Mouse (Mus musculus) MEL (cell line): ENCODE data around the gene Rbp2. TPM values are rescaled to one million over a fixed set of nuclear protein-coding genes. Genes with fewer than 3 reads are reported as not detected.

Experiments used
- DNase-seq: peaks from one replicate; pipeline ENCODE4 v3.0.0; 2011; ENCODE audit warnings: low read depth, low spot score
- H3K27ac ChIP-seq: 2 replicates; pipeline ENCODE4 v1.5.1; 2012; ENCODE audit warnings: low read depth, mild to moderate bottlenecking, control low read depth, low read length, moderate library complexity; ENCODE audit not compliant: control insufficient read depth
- H3K27me3 ChIP-seq, 2 experiments: fragments of 150-350 bp in 1 of 2; sonication (generic) in 1 of 2; 2 replicates each; pipeline ENCODE4 v1.6.1; 2012; ENCODE audit warnings: low read length in 2 of 2, mild to moderate bottlenecking in 2 of 2, improper control_type of control experiment in 1 of 2, moderate library complexity in 1 of 2; ENCODE audit not compliant: insufficient read depth in 2 of 2, control insufficient read depth in 1 of 2
- H3K36me3 ChIP-seq, 2 experiments: 2 replicates each; pipeline ENCODE4 v1.6.1; 2012 to 2014; ENCODE audit warnings: low read length in 2 of 2, improper control_type of control experiment in 1 of 2, inconsistent platforms in 1 of 2, mild to moderate bottlenecking in 1 of 2; ENCODE audit not compliant: insufficient read depth in 2 of 2, control insufficient read depth in 1 of 2
- H3K4me1 ChIP-seq, 2 experiments: fragments of 150-350 bp in 1 of 2; sonication (generic) in 1 of 2; 2 replicates each; pipeline ENCODE4 v1.6.1; 2012; ENCODE audit warnings: low read length in 2 of 2, improper control_type of control experiment in 1 of 2, mild to moderate bottlenecking in 1 of 2; ENCODE audit not compliant: insufficient read depth in 2 of 2, control insufficient read depth in 1 of 2
- H3K4me3 ChIP-seq, 2 experiments: fragments of 150-350 bp in 1 of 2; sonication (generic) in 1 of 2; 2 replicates each; pipeline ENCODE4 v1.5.1; 2012; ENCODE audit warnings: low read depth in 2 of 2, low read length in 2 of 2, mild to moderate bottlenecking in 2 of 2, moderate library complexity in 2 of 2, control low read depth in 1 of 2, improper control_type of control experiment in 1 of 2; ENCODE audit not compliant: control insufficient read depth in 1 of 2, insufficient read depth in 1 of 2
- H3K79me2 ChIP-seq: 2 replicates; pipeline ENCODE4 v1.6.1; 2012; ENCODE audit warnings: mild to moderate bottlenecking, low read length, moderate library complexity; ENCODE audit not compliant: control insufficient read depth, poor library complexity, insufficient read depth
- H3K9ac ChIP-seq: 2 replicates; pipeline ENCODE4 v1.6.1; 2012; ENCODE audit warnings: low read depth, mild to moderate bottlenecking, control low read depth, low read length, moderate library complexity; ENCODE audit not compliant: control insufficient read depth, poor library complexity, severe bottlenecking
- H3K9me3 ChIP-seq: fragments of 150-350 bp; sonication (generic); replicated peaks from 2 replicates; pipeline ENCODE4 v1.6.1; 2012; ENCODE audit warnings: mild to moderate bottlenecking, low read length, improper control_type of control experiment, moderate library complexity; ENCODE audit not compliant: insufficient read depth
- BHLHE40 ChIP-seq: IDR thresholded peaks from 2 replicates; pipeline ENCODE4 v1.6.1; 2012; ENCODE audit warnings: low read depth, mild to moderate bottlenecking, inconsistent platforms, low read length, improper control_type of control experiment, borderline replicate concordance
- CHD1 ChIP-seq: IDR thresholded peaks from 2 replicates; pipeline ENCODE4 v1.6.1; 2012; ENCODE audit warnings: low read depth, mild to moderate bottlenecking, inconsistent platforms, low read length, improper control_type of control experiment
- CHD2 ChIP-seq: IDR thresholded peaks from 2 replicates; pipeline ENCODE4 v1.6.1; 2011; ENCODE audit warnings: low read length, improper control_type of control experiment
- CTCF ChIP-seq, 3 experiments: IDR thresholded peaks in 2 of 3; conservative IDR thresholded peaks in 1 of 3; 2 replicates each; pipeline ENCODE4 v1.5.1; 2011 to 2012; ENCODE audit warnings: low read length in 3 of 3, low read depth in 2 of 3, mild to moderate bottlenecking in 2 of 3, improper control_type of control experiment in 1 of 3, inconsistent platforms in 1 of 3, mixed read lengths in 1 of 3, moderate library complexity in 1 of 3; ENCODE audit not compliant: control insufficient read depth in 1 of 3, insufficient read depth in 1 of 3, poor library complexity in 1 of 3, severe bottlenecking in 1 of 3
- E2F4 ChIP-seq: IDR thresholded peaks from 2 replicates; pipeline ENCODE4 v1.6.1; 2011; ENCODE audit warnings: low read depth, low read length, improper control_type of control experiment, borderline replicate concordance
- ELF1 ChIP-seq: IDR thresholded peaks from 2 replicates; pipeline ENCODE4 v1.6.1; 2014; ENCODE audit warnings: low read depth, mild to moderate bottlenecking, inconsistent platforms, low read length, improper control_type of control experiment, moderate library complexity
- EP300 ChIP-seq, 2 experiments: IDR thresholded peaks; 2 replicates each; pipeline ENCODE4 v1.6.1; 2011; ENCODE audit warnings: improper control_type of control experiment in 2 of 2, low read length in 2 of 2, low read depth in 1 of 2, mild to moderate bottlenecking in 1 of 2
- ETS1 ChIP-seq: IDR thresholded peaks from 2 replicates; pipeline ENCODE4 v1.6.1; 2012; ENCODE audit warnings: low read depth, mild to moderate bottlenecking, inconsistent platforms, low read length, improper control_type of control experiment, moderate library complexity
- GABPA ChIP-seq: IDR thresholded peaks from 2 replicates; pipeline ENCODE4 v1.6.1; 2012; ENCODE audit warnings: low read depth, mild to moderate bottlenecking, inconsistent platforms, low read length, improper control_type of control experiment, moderate library complexity
- GATA1 ChIP-seq: IDR thresholded peaks from 2 replicates; pipeline ENCODE4 v1.6.1; 2011; ENCODE audit warnings: low read depth, low read length, improper control_type of control experiment
- HCFC1 ChIP-seq: IDR thresholded peaks from 2 replicates; pipeline ENCODE4 v1.6.1; 2012; ENCODE audit warnings: low read depth, mild to moderate bottlenecking, inconsistent platforms, low read length, improper control_type of control experiment, moderate library complexity
- JUND ChIP-seq: IDR thresholded peaks from 2 replicates; pipeline ENCODE4 v1.6.1; 2011; ENCODE audit warnings: low read depth, mild to moderate bottlenecking, improper control_type of control experiment, low read length
- KAT2A ChIP-seq: conservative IDR thresholded peaks from 2 replicates; pipeline ENCODE4 v1.6.1; 2012; ENCODE audit warnings: low read depth, low read length, improper control_type of control experiment, inconsistent platforms
- MAFK ChIP-seq: IDR thresholded peaks from 2 replicates; pipeline ENCODE4 v1.6.1; 2011; ENCODE audit warnings: low read depth, mild to moderate bottlenecking, low read length, improper control_type of control experiment, borderline replicate concordance
- MAX ChIP-seq: IDR thresholded peaks from 2 replicates; pipeline ENCODE4 v1.6.1; 2011; ENCODE audit warnings: low read length, improper control_type of control experiment
- MAZ ChIP-seq: IDR thresholded peaks from 2 replicates; pipeline ENCODE4 v1.6.1; 2012; ENCODE audit warnings: low read depth, mild to moderate bottlenecking, inconsistent platforms, low read length, improper control_type of control experiment
- MEF2A ChIP-seq: IDR thresholded peaks from 2 replicates; pipeline ENCODE4 v1.6.1; 2014; ENCODE audit warnings: low read depth, mild to moderate bottlenecking, inconsistent platforms, low read length, improper control_type of control experiment; ENCODE audit not compliant: poor library complexity, insufficient replicate concordance, severe bottlenecking; ENCODE audit errors: extremely low read depth
- MXI1 ChIP-seq: IDR thresholded peaks from 2 replicates; pipeline ENCODE4 v1.6.1; 2011; ENCODE audit warnings: mild to moderate bottlenecking, low read depth, low read length, improper control_type of control experiment
- MYB ChIP-seq: IDR thresholded peaks from 2 replicates; pipeline ENCODE4 v1.6.1; 2011; ENCODE audit warnings: mild to moderate bottlenecking, low read depth, low read length, improper control_type of control experiment
- MYC ChIP-seq: IDR thresholded peaks from 2 replicates; pipeline ENCODE4 v1.6.1; 2011; ENCODE audit warnings: low read depth, mild to moderate bottlenecking, low read length, improper control_type of control experiment, moderate library complexity
- NELFE ChIP-seq: IDR thresholded peaks from 2 replicates; pipeline ENCODE4 v1.6.1; 2011; ENCODE audit warnings: low read depth, low read length, improper control_type of control experiment
- NRF1 ChIP-seq: IDR thresholded peaks from 2 replicates; pipeline ENCODE4 v1.6.1; 2014; ENCODE audit warnings: low read depth, mild to moderate bottlenecking, inconsistent platforms, low read length, improper control_type of control experiment, moderate library complexity; ENCODE audit not compliant: poor library complexity, insufficient read depth, severe bottlenecking
- POLR2A ChIP-seq, 2 experiments: IDR thresholded peaks; 2 replicates each; pipeline ENCODE4 v1.6.1; 2011 to 2012; ENCODE audit warnings: low read length in 2 of 2, mild to moderate bottlenecking in 2 of 2, control low read depth in 1 of 2, improper control_type of control experiment in 1 of 2, low read depth in 1 of 2, moderate library complexity in 1 of 2; ENCODE audit not compliant: control insufficient read depth in 1 of 2, insufficient read depth in 1 of 2, poor library complexity in 1 of 2
- POLR2AphosphoS2 ChIP-seq: IDR thresholded peaks from 2 replicates; pipeline ENCODE4 v1.6.1; 2011; ENCODE audit warnings: low read length, improper control_type of control experiment
- POLR2AphosphoS5 ChIP-seq: IDR thresholded peaks from 2 replicates; pipeline ENCODE4 v1.6.1; 2012; ENCODE audit warnings: low read depth, borderline replicate concordance, mild to moderate bottlenecking, inconsistent platforms, low read length, moderate library complexity, mixed read lengths
- RCOR1 ChIP-seq: IDR thresholded peaks from 2 replicates; pipeline ENCODE4 v1.6.1; 2012; ENCODE audit warnings: low read depth, mild to moderate bottlenecking, inconsistent platforms, low read length, improper control_type of control experiment
- SIN3A ChIP-seq: IDR thresholded peaks from 2 replicates; pipeline ENCODE4 v1.6.1; 2012; ENCODE audit warnings: low read length, improper control_type of control experiment, inconsistent platforms
- SMC3 ChIP-seq: IDR thresholded peaks from 2 replicates; pipeline ENCODE4 v1.6.1; 2011; ENCODE audit warnings: low read depth, low read length, improper control_type of control experiment
- TAL1 ChIP-seq: IDR thresholded peaks from 2 replicates; pipeline ENCODE4 v1.6.1; 2012; ENCODE audit warnings: mild to moderate bottlenecking, inconsistent platforms, low read length, moderate library complexity, mixed read lengths
- TBP ChIP-seq: IDR thresholded peaks from 2 replicates; pipeline ENCODE4 v1.8.0; 2011; ENCODE audit warnings: low read depth, low read length, improper control_type of control experiment
- TCF12 ChIP-seq: IDR thresholded peaks from 2 replicates; pipeline ENCODE4 v1.6.1; 2014; ENCODE audit warnings: low read depth, mild to moderate bottlenecking, inconsistent platforms, low read length, improper control_type of control experiment, moderate library complexity
- UBTF ChIP-seq: IDR thresholded peaks from 2 replicates; pipeline ENCODE4 v1.6.1; 2012; ENCODE audit warnings: low read depth, mild to moderate bottlenecking, inconsistent platforms, low read length, improper control_type of control experiment, moderate library complexity, borderline replicate concordance; ENCODE audit not compliant: insufficient read depth
- USF1 ChIP-seq: IDR thresholded peaks from 2 replicates; pipeline ENCODE4 v1.6.1; 2014; ENCODE audit warnings: low read depth, mild to moderate bottlenecking, inconsistent platforms, low read length, improper control_type of control experiment, moderate library complexity
- USF2 ChIP-seq, 2 experiments: IDR thresholded peaks; 2 replicates each; pipeline ENCODE4 v1.6.1; 2011 to 2012; ENCODE audit warnings: improper control_type of control experiment in 2 of 2, low read length in 2 of 2, borderline replicate concordance in 1 of 2, inconsistent platforms in 1 of 2, low read depth in 1 of 2, mild to moderate bottlenecking in 1 of 2; ENCODE audit not compliant: insufficient read depth in 1 of 2
- ZC3H11A ChIP-seq: IDR thresholded peaks from 2 replicates; pipeline ENCODE4 v1.6.1; 2012; ENCODE audit warnings: low read depth, mild to moderate bottlenecking, inconsistent platforms, low read length, improper control_type of control experiment
- ZKSCAN1 ChIP-seq: IDR thresholded peaks from 2 replicates; pipeline ENCODE4 v1.6.1; 2012; ENCODE audit warnings: low read depth, mild to moderate bottlenecking, inconsistent platforms, low read length, improper control_type of control experiment, moderate library complexity
- ZMIZ1 ChIP-seq: IDR thresholded peaks from 2 replicates; pipeline ENCODE4 v1.6.1; 2012; ENCODE audit warnings: low read depth, mild to moderate bottlenecking, inconsistent platforms, low read length, improper control_type of control experiment, moderate library complexity
- ZNF384 ChIP-seq: IDR thresholded peaks from 2 replicates; pipeline ENCODE4 v1.6.1; 2012; ENCODE audit warnings: low read depth, mild to moderate bottlenecking, inconsistent platforms, low read length, improper control_type of control experiment
- polyA plus RNA-seq, 2 experiments: library from polyadenylated mRNA; stranded (reverse) in 1 of 2; unstranded in 1 of 2; fragments of >175 nt in 1 of 2; fragments of >200 nt in 1 of 2; gene quantifications; 2 replicates each; pipeline versions ENCODE4 v1.2.1 to v1.2.4; 2012; ENCODE audit warnings: low replicate concordance in 2 of 2, low read depth in 1 of 2; ENCODE audit not compliant: insufficient read length in 2 of 2, insufficient read depth in 1 of 2, missing spikeins in 1 of 2
- total RNA-seq: library from RNA; depleted of rRNA; stranded (reverse); fragments of 300-350 nt; gene quantifications from 2 replicates; pipeline ENCODE4 v1.2.3, GENCODE M21; 2012

The Rbp2 gene
- total and polyA plus RNA-seq, 3 experiments: 0.11 TPM; not detected in 2

- Histone ChIP-seq H3K27me3 (no peaks in the 10 kb centered on the region), H3K9me3 (no peaks in the 10 kb centered on the region), H3K9ac (no peak overlapping the region), H3K36me3 (peaks cover 0 to 38% of the 10 kb centered on the region in 2 experiments; a peak in 2 of 4 replicates), H3K4me1 (peaks cover 12 to 45% of the 10 kb centered on the region in 2 experiments), H3K4me3 (no peak overlapping the region), H3K27ac (peak overlapping the region; percentile 71), H3K79me2 (no peaks in the 10 kb centered on the region)
- DNase-seq: peak; percentile 92
- peak; percentile 72 for TF ChIP-seq TAL1
- TF ChIP-seq RCOR1: peak; percentile 74
- TF ChIP-seq TBP: no peak
- TF ChIP-seq MXI1: peak; percentile 76; the same call in 1 of the 2 replicates
- no peak for TF ChIP-seq MYB
- no peak for TF ChIP-seq JUND
- TF ChIP-seq CHD1: no peak
- peak; percentile 93 for TF ChIP-seq MAX
- peak; percentile 96 for TF ChIP-seq MYC
- no peak for TF ChIP-seq ELF1
- no peak for TF ChIP-seq USF1
- TF ChIP-seq SMC3: no peak
- no peak for TF ChIP-seq CTCF (IDR thresholded peaks at IDR 0.05 in 2 of 3, conservative IDR thresholded peaks at IDR 0.05 in 1 of 3; ENCODE audit: control insufficient read depth in 1 of 3, insufficient read depth in 1 of 3, low read depth in 2 of 3, low read length in 3 of 3, poor library complexity in 1 of 3, severe bottlenecking in 1 of 3)
- no peak for TF ChIP-seq ZNF384
- TF ChIP-seq MEF2A: no peak
- TF ChIP-seq POLR2A (IDR thresholded peaks at IDR 0.05; ENCODE audit: control insufficient read depth in 1 of 2, insufficient read depth in 1 of 2, low read depth in 1 of 2, low read length in 2 of 2, poor library complexity in 1 of 2): no peak
- peak; percentile 80 for TF ChIP-seq GATA1
- no peak for TF ChIP-seq NELFE
- TF ChIP-seq USF2 (IDR thresholded peaks at IDR 0.05; ENCODE audit: borderline replicate concordance in 1 of 2, insufficient read depth in 1 of 2, low read depth in 1 of 2, low read length in 2 of 2): no peak
- TF ChIP-seq ETS1: peak; percentile 76
- TF ChIP-seq UBTF: no peak
- no peak for TF ChIP-seq POLR2AphosphoS5
- no peak for TF ChIP-seq MAZ
- no peak for TF ChIP-seq KAT2A
- TF ChIP-seq E2F4: no peak
- no peak for TF ChIP-seq POLR2AphosphoS2
- TF ChIP-seq SIN3A: peak; percentile 70
- TF ChIP-seq NRF1: no peak
- peak; percentile 99 for TF ChIP-seq BHLHE40
- TF ChIP-seq ZC3H11A: no peak
- TF ChIP-seq CHD2: no peak
- TF ChIP-seq ZKSCAN1: no peak
- TF ChIP-seq MAFK: no peak
- TF ChIP-seq ZMIZ1: no peak
- no peak for TF ChIP-seq GABPA
- TF ChIP-seq HCFC1: no peak
- TF ChIP-seq TCF12: peak; percentile 74; the same call in 1 of the 2 replicates
- peak; percentile 76 to 84 for TF ChIP-seq EP300 (IDR thresholded peaks at IDR 0.05; ENCODE audit: low read depth in 1 of 2, low read length in 2 of 2)
Observed at GRCm38 (mm10) chr9:98492212-98492611, 6.3 kb downstream of the Rbp2 start.
